Mouse (Mus musculus): ENCODE data around the gene Gm21731. TPM values are rescaled to one million over a fixed set of nuclear protein-coding genes. Genes with fewer than 3 reads are reported as not detected.
"Not testable (repeated sequence)": the region's sequence is repeated elsewhere in the genome, so short reads cannot be mapped to it uniquely, and the experiment has no call there.

Gm21731 gene
- not detected in 2 replicates for polyA plus RNA-seq (2016; fragmentation: Nextera tagmentation; extraction: Ambion mirVana)

DNA sequence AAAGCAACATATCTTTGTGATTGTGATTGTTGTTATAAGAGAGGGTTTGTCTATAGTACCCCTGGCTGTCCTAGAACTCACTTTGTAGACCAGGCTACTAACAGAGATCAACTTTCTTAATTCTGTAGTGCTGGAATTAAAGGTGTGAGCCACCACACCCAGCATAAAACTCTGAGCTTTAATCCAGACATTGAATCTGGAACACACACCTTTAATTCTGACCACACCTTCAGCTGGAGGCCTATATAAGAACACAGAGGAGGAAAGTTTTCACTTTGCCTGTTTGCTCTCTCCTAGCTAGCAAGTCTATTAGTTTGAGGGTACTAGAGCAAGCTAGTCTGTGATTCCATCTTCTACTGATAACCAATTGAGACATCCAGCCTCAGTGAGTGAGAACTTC is at the start of gene Gm21731:
TSS of gene Gm21731 (plus strand) at position 301 of the 400 bp plus-strand sequence.
- not testable (repeated sequence) for H3K36me3 ChIP-seq (replicated peaks); H3K27ac ChIP-seq (replicated peaks); H3K4me1 ChIP-seq; DNase-seq (ENCODE audit: low spot score); H3K9me3 ChIP-seq; H3K4me3 ChIP-seq; H3K27me3 ChIP-seq (replicated peaks; ENCODE audit: low read depth, poor library complexity, severe bottlenecking)

DNA sequence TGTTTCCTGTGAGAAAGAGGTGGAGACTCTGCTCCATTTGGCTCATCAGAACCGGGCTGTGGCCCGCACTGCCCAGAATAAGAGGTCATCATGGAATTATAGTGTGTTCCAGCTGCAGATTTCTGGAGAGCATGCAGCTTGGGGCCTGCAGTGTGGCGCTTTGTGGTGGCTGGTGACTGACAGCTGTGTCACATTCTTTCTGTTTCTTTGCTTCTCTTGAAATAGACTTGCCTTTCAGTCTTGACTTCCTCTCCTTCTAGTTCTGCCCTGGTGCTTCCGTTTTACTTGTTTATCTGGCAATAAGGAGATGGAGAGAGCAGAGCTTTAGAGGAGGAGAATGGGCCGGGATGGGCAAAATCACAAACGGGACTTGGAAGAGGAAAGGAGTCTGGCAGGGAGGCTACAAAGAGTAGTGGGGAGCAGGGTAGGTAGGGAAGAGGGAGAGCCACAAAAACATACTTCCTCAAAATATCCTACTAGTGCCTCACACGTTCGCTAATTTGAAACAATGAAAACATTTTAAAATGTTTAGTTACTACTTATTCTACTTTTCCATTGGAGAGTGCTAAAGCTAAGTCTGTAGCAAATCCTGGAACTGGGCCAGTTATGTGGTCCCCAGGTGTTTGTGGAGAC is 42.6 kb upstream of the Gm21731 start:
- H3K27ac ChIP-seq (replicated peaks); H3K4me3 ChIP-seq; H3K36me3 ChIP-seq (replicated peaks); H3K27me3 ChIP-seq (replicated peaks; ENCODE audit: low read depth, poor library complexity, severe bottlenecking); H3K9me3 ChIP-seq; DNase-seq (ENCODE audit: low spot score); H3K4me1 ChIP-seq: not testable (repeated sequence)
- 92% methylated on average over 7 of the region's 8 CpGs for WGBS

DNA sequence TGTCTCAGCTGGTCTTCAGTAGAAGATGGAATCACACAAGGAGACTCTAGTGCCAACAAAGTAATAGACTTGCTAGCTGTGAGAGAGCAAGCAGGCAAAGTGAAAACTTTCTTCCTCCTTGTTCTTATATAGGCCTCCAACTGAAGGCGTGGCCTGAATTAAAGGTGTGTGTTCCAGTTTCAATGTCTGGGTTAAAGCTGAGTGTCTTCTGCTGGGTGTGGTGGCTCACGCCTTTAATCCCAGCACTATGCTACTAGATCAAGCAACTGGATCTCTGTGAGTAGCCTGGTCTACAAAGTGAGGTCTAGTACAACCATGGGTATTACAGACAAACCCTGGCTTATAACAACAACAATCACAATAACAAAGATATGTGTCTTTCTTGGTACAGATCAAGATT is 23.1 kb upstream of the Gm21731 start, which contains the start of gene Gm21762:
TSS of gene Gm21762 (minus strand) at position 101 of the 400 bp plus-strand sequence.
- no CpG with 5 or more reads among the region's 2 CpGs for WGBS
- H3K9me3 ChIP-seq, result not testable (repeated sequence)

DNA sequence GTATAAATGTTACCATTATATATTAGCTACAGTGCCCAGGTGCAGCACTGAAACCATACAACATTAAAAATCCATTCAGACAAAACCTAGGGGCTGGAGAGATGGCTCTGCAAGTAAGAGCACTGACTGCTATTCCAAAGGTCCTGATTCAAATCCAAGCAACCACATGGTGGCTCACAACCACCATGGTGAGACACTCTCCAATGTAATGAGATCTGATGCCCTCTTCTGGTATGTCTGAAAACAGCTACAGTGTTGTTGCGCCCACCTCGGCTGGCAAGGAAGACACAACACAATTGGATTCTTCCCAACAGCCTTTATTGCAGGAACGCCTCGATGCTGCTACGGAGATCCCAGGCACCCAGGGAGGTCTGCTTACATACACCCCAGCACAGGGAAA is 18.0 kb upstream of the Gm21731 start:
- H3K9me3 ChIP-seq; H3K27me3 ChIP-seq (replicated peaks; ENCODE audit: low read depth, poor library complexity, severe bottlenecking); H3K36me3 ChIP-seq (replicated peaks); H3K4me1 ChIP-seq; H3K4me3 ChIP-seq; H3K27ac ChIP-seq (replicated peaks); DNase-seq (ENCODE audit: low spot score): not testable (repeated sequence)
- 89% methylated on average over 5 of the region's 5 CpGs for WGBS

More for the DNA sequence above, 23.1 kb upstream of the Gm21731 start, which contains the start of gene Gm21762:
- H3K27ac ChIP-seq (replicated peaks); H3K36me3 ChIP-seq (replicated peaks); H3K4me3 ChIP-seq; DNase-seq (ENCODE audit: low spot score); H3K27me3 ChIP-seq (replicated peaks; ENCODE audit: low read depth, poor library complexity, severe bottlenecking); H3K4me1 ChIP-seq: not testable (repeated sequence)

DNA sequence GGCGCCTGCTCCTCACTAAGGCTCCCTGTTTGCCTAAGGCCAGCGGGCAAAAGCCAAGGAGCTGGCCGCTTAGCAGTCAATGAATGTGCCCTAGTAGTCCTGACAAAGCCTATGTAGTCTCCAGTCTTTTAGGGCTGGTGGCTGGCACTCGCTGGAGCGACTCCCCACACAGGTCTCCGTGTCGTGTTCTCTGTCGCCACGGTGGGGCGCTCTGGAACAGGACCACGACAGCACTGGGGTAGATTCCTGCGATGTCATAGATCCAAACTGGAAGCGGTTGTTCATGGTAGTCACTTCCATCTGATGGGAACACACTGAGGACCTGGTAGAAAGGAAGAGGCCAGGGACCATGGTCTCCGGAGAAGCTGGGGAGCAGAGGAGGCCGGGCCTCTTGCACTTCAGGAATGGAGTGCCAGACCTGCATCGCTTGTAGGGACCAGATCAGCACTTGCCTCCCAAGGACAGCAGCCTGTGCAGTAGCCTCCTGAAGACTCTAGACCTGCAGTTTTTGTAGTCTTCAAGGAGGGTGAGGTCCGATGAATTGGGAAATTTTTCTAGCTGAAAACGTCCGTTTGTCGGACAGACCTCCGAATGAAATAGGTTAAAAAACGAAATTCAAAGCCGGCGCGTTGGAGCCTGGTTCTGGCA is 15.8 kb upstream of the Gm21731 start:
- not testable (repeated sequence) for H3K27ac ChIP-seq (replicated peaks); H3K27me3 ChIP-seq (replicated peaks; ENCODE audit: low read depth, poor library complexity, severe bottlenecking); H3K4me1 ChIP-seq; H3K9me3 ChIP-seq; H3K4me3 ChIP-seq; H3K36me3 ChIP-seq (replicated peaks); DNase-seq (ENCODE audit: low spot score)
- 94% methylated on average over 16 of the region's 25 CpGs for WGBS

DNA sequence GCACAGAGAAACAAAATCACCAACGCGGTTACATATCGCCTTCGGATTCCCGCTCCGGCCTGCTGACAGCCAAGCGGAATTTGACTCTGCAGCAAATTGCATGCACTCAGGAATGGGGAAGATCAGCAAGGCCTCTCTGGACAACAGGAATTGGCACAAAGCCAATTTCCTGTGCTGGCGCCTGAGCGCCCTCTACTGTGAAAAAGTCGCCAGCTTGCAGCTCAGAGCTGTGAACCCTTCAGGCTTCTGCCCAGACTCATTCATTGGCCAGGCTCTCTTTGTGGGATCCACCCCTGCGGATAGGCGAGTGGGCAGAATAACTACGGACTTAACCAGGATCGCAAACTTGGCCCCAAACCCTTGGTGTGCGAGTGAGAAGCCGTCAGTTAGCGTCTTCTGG is 7.1 kb upstream of the Gm21731 start:
- not testable (repeated sequence) for DNase-seq (ENCODE audit: low spot score); H3K4me1 ChIP-seq
- 95% methylated on average over 17 of the region's 17 CpGs for whole genome bisulfite sequencing

DNA sequence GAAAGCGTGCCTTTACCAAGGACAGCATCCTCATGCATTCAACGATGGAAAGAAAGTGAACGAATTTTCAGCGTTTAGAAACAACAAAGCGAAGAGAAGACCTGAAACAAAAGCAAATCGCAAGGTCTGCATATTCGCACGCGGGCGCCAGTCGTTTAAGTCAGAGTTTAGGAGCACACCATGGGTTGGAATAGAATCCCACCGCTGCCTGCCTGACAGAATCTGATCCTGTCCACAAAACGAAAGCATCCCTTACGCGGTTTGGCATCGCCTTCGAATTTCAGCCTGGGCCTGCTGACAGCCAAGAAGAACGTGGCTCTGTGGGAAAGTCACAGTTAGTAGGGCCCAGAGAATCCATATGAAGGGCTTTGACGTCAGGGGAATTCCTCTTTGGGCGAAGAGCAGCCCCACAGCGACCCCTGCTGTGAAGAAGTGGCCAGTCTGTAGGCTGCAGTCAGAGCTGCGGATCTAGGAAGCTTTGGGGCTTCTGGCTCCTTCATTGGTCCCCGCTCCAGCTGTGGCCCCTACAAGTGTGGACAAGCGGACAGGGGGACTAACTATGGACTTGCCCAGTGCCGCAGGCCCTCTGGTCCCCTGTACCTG is 6.4 kb upstream of the Gm21731 start:
- not testable (repeated sequence) for DNase-seq (ENCODE audit: low spot score); H3K4me3 ChIP-seq; H3K27ac ChIP-seq (replicated peaks); H3K27me3 ChIP-seq (replicated peaks; ENCODE audit: low read depth, poor library complexity, severe bottlenecking); H3K4me1 ChIP-seq; H3K9me3 ChIP-seq; H3K36me3 ChIP-seq (replicated peaks)
- 74% methylated on average over 13 of the region's 25 CpGs for WGBS

More for the DNA sequence above, 7.1 kb upstream of the Gm21731 start:
- H3K27ac ChIP-seq (replicated peaks); H3K27me3 ChIP-seq (replicated peaks; ENCODE audit: low read depth, poor library complexity, severe bottlenecking); H3K9me3 ChIP-seq; H3K4me3 ChIP-seq; H3K36me3 ChIP-seq (replicated peaks): not testable (repeated sequence)

DNA sequence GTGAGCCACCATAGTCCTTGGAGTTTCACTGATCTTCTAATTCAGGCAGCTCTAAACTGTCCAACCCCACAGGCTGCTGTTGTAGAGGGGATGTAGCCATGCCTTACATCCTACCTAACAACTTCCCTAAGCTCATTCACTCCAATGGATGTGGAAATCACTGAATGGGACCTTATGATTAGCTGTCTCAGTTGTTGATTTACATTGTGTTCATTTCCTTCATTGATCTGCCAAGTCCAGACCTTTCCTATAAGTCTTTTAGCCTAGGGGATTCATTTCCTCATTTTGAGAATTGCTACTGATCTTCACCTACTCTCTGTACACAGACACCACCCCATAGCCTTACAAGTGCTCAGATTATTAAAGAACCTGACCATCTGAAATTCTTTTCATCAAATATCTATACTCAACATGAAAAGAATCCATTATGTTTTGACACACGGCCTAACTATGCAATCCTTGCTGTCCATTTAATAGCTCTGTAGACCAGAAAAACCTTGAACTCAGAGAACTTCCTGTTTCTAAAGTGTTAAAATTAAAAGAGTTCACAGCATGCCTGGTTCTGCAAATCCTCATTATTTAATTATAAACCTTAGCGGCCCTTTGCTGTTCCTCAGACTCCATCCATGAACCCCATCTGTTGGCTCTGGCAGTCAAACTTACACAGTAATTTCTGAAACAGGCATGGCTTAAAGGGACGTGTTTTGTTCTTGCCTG is 12.5 kb downstream of the Gm21731 start:
- H3K4me3 ChIP-seq; H3K4me1 ChIP-seq; H3K36me3 ChIP-seq (replicated peaks); H3K27ac ChIP-seq (replicated peaks); H3K27me3 ChIP-seq (replicated peaks; ENCODE audit: low read depth, poor library complexity, severe bottlenecking); H3K9me3 ChIP-seq; DNase-seq (ENCODE audit: low spot score): not testable (repeated sequence)
- 79% methylated on average over 2 of the region's 3 CpGs for WGBS

DNA sequence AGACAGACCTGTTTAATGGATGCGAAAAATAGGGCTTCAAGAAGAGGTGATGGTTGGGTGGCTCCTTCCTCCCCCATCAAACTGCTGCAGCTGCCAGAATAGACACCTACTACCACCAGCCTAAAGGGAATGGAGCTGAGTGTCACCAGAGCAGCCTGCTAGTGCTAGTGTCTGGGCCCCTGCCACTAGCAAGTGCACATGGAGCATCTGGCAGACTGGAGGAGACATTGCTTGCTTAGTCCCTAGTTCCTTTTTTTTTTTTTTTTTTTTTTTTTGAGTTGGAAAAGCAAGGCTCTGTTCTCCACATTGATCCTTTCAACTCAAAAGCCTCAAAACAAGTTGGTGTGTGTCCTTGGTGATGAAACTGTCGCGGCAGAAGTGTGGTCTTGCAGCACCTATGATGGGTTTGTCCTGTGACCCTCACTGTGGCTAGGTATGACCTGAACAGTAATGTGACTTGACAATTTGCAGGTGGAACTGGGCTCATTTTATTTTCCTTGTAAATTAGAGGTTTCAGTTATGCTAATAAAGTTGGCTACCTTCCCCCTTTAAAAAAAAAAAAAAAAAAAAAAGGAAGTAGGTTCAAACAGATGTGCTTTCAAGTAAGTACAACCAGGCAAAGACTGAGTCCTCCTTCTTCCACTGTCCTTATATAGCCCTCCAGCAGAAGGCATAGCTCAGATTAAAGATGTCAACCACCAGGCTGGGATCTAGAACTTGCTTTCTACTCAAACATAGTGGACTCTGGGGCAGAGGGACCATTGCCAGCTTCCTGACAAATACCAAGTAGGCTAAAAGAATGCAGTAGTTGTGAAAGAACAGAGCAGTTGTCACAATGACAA is 20.1 kb downstream of the Gm21731 start:
- DNase-seq (ENCODE audit: low spot score); H3K9me3 ChIP-seq; H3K4me1 ChIP-seq; H3K27ac ChIP-seq (replicated peaks); H3K27me3 ChIP-seq (replicated peaks; ENCODE audit: low read depth, poor library complexity, severe bottlenecking); H3K4me3 ChIP-seq; H3K36me3 ChIP-seq (replicated peaks): not testable (repeated sequence)
- 88% methylated on average over 3 of the region's 3 CpGs for WGBS

DNA sequence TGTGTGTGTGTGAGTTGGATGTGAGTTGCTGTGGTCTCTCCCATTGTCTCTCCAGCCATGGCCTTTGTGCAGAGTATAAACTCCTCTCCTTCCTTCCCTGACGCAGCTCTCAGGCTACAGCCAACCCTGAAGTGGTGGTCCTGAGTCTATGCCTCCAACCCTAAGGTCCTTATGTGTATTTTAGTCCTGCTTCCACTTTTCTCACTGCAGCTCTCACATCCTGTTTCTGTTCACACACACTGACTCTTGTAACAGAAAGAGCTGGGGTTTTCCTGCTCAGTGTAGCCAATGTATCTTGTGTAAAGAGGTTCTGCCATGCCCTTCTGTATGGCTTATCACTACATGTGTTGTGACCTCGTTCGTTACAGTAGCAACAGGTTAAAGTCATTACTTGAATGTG is 20.8 kb downstream of the Gm21731 start:
- not testable (repeated sequence) for H3K4me1 ChIP-seq; H3K27me3 ChIP-seq (replicated peaks; ENCODE audit: low read depth, poor library complexity, severe bottlenecking); H3K4me3 ChIP-seq; DNase-seq (ENCODE audit: low spot score); H3K27ac ChIP-seq (replicated peaks); H3K36me3 ChIP-seq (replicated peaks); H3K9me3 ChIP-seq
- 80% methylated on average over 3 of the region's 3 CpGs for WGBS

DNA sequence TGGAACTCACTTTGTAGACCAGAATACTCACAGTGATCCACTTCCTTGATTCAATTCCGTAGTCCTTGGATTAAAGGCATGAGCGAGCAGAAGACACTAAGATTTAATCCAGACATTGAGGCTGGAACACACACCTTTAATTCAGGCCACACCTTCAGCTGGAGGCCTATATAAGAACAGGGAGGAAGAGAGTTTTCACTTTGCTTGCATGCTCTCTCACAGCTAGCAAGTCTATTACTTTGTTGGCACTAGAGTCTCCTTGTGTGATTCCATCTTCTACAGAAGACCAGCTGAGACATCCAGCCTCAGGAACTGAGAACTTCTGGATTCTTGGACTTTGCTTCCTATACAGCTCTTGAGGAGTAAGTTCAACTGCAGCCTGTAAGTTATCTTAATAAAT is 24.0 kb downstream of the Gm21731 start, which contains the start of gene AF067061:
TSS of gene AF067061 (plus strand) at position 245 of the 400 bp plus-strand sequence.
- not testable (repeated sequence) for DNase-seq (ENCODE audit: low spot score); H3K36me3 ChIP-seq (replicated peaks); H3K4me1 ChIP-seq; H3K4me3 ChIP-seq; H3K9me3 ChIP-seq; H3K27ac ChIP-seq (replicated peaks); H3K27me3 ChIP-seq (replicated peaks; ENCODE audit: low read depth, poor library complexity, severe bottlenecking)
- WGBS, result 85% methylated on average over 2 of the region's 2 CpGs

DNA sequence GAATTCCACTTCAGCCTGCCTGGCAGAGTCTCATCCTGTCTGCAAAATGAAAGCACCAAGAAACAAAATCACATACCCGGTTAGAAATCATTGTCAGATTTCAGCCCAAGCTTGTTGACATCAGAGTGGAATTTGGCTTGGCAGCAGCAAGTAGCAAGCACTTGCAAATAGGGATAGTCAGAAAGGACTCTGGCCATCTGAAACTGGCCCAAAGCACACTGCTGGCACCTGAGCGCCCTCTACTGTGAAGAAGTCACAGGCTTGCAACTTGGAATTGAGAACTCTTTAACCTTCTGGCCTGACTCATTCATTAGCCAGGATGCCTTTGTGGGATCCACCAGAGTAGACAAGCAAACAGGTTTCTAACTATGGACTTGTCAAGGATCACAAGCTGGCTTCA is 38.9 kb downstream of the Gm21731 start:
- not testable (repeated sequence) for H3K27ac ChIP-seq (replicated peaks); H3K36me3 ChIP-seq (replicated peaks); H3K4me3 ChIP-seq; DNase-seq (ENCODE audit: low spot score); H3K27me3 ChIP-seq (replicated peaks; ENCODE audit: low read depth, poor library complexity, severe bottlenecking); H3K4me1 ChIP-seq; H3K9me3 ChIP-seq
- 28% methylated on average over 2 of the region's 2 CpGs for WGBS

Data from embryonic facial prominence, embryonic 10.5 days (tissue).